Comparison of ENCODE assay signal across 16 mouse cellular contexts in the genomic region with DNA sequence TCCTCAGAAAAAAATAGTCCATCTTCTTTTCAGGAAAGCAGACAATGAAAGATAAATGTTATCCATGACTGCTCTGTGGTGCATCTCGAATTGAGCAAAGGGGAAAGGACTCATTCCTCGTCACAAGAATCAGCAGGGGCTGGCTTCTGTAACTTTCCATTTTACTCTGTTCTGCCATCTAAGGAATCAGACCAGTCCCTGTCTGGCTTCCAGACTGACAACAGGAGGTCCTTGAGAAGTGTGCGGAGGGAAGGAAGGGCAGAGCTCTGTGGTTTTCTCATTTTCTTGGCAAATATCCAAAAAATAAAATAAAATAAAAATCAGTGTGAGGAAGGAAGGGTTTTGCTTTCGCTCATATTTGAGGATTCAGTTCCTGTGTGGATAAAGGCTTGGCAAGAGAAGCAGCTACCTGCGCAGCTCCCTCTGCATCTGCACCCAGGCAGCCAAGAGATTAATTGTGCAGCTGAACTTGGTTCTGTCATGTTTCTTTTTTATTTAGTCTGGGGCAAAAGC.
DNase-seq lines count a peak whose midpoint lies in the region; ATAC-seq and TF ChIP-seq lines count a peak whose summit lies in the region.
"Had no signal": no experiment of that assay in that cellular context is flagged by ENCODE, and none has a peak within 500 bp of the region (broad histone marks: within the 10 kb centered on the region; RNA-seq: fewer than 3 reads in every experiment).

No protein-coding gene starts in this region.

- H3K4me3 ChIP-seq in kidney, adult 2 months (ENCODE audit: insufficient read depth, low read depth, low read length) = no peak overlapping the region
- no peak overlapping the region for H3K4me3 ChIP-seq in stomach, postnatal 0 days (ENCODE audit: low read depth, low read length)
- H3K4me3 ChIP-seq: forebrain, embryonic 12.5 days; heart, adult 2 months; limb, embryonic 15.5 days; liver, embryonic 15.5 days; midbrain, embryonic 13.5 days had no signal

- no peak for TF ChIP-seq POLR2A in kidney, adult 2 months (IDR thresholded peaks at IDR 0.05; ENCODE audit: low read depth, low read length)

- H3K9ac ChIP-seq in stomach, postnatal 0 days (ENCODE audit: low read length) = no peak overlapping the region
- H3K9ac ChIP-seq: forebrain, embryonic 12.5 days; limb, embryonic 15.5 days; liver, embryonic 15.5 days; midbrain, embryonic 13.5 days had no signal

- no peak for ATAC-seq in stomach, postnatal 0 days (ENCODE audit: low FRiP score, low TSS enrichment)
- ATAC-seq: lung, postnatal 0 days; midbrain, embryonic 13.5 days had no signal

- TF ChIP-seq EP300 in stomach, postnatal 0 days (optimal IDR thresholded peaks at IDR 0.05) = no peak

- peak; percentile 14 for DNase-seq in kidney, adult 2 months
- DNase-seq in kidney, adult 11 months = no peak
- peak; percentile 94 for DNase-seq in brain, adult 2 months (ENCODE audit: low read depth, low spot score)
- DNase-seq in cerebellum, adult 11-12 months = peak; percentile 85
- peak; percentile 77 to 87 for DNase-seq in cerebellum, postnatal 14 days
- no peak for DNase-seq in left cerebral cortex, postnatal 10 days (ENCODE audit: extremely low spot score in 1 of 2, low spot score in 2 of 2)
- no peak for DNase-seq in stomach, postnatal 0 days (ENCODE audit: low spot score)
- DNase-seq: adrenal gland, adult 2 months; gastrocnemius, postnatal 10 days; heart, adult 2 months; heart, postnatal 36 days had no signal

- H3K4me1 ChIP-seq in kidney, adult 2 months (ENCODE audit: control insufficient read depth, insufficient read depth, low read length) = no peaks in the 10 kb centered on the region
- no peaks in the 10 kb centered on the region for H3K4me1 ChIP-seq in stomach, postnatal 0 days (replicated peaks; ENCODE audit: control insufficient read depth, insufficient read depth)
- H3K4me1 ChIP-seq: forebrain, embryonic 12.5 days; limb, embryonic 15.5 days; liver, embryonic 15.5 days; midbrain, embryonic 13.5 days had no signal

- H3K27ac ChIP-seq in kidney, adult 2 months (ENCODE audit: insufficient read depth, low read depth, low read length) = no peak overlapping the region
- H3K27ac ChIP-seq in stomach, postnatal 0 days (replicated peaks) = no peak overlapping the region
- H3K27ac ChIP-seq: forebrain, embryonic 12.5 days; heart, adult 2 months; limb, embryonic 15.5 days; liver, embryonic 15.5 days; midbrain, embryonic 13.5 days had no signal

- H3K27me3 ChIP-seq in kidney, adult 2 months (replicated peaks; ENCODE audit: control insufficient read depth, insufficient read depth, low read length) = no peaks in the 10 kb centered on the region; the same call in 1 of the 2 replicates
- H3K27me3 ChIP-seq in stomach, postnatal 0 days (ENCODE audit: control insufficient read depth, insufficient read depth, low read length) = no peaks in the 10 kb centered on the region
- H3K27me3 ChIP-seq: forebrain, embryonic 12.5 days; limb, embryonic 15.5 days; liver, embryonic 15.5 days; midbrain, embryonic 13.5 days had no signal

- no peaks in the 10 kb centered on the region for H3K36me3 ChIP-seq in kidney, adult 2 months (ENCODE audit: control insufficient read depth, insufficient read depth, low read length)
- no peaks in the 10 kb centered on the region for H3K36me3 ChIP-seq in stomach, postnatal 0 days (ENCODE audit: control insufficient read depth, insufficient read depth, low read length)
- H3K36me3 ChIP-seq: forebrain, embryonic 12.5 days; limb, embryonic 15.5 days; liver, embryonic 15.5 days; midbrain, embryonic 13.5 days had no signal

- 56% methylated on average over 5 of the region's 5 CpGs for WGBS in kidney, adult 2 months
- WGBS in stomach, postnatal 0 days = 55% methylated on average over 5 of the region's 5 CpGs

- TF ChIP-seq CTCF in kidney, adult 2 months (conservative IDR thresholded peaks at IDR 0.05; ENCODE audit: insufficient read depth, insufficient read length, low read depth, low read length) = no peak
- TF ChIP-seq CTCF in stomach, postnatal 0 days (IDR thresholded peaks at IDR 0.05; ENCODE audit: low read depth) = no peak

- intact Hi-C loops in left cerebral cortex, postnatal 10 days (cut with DNase I) = no loop called here

- H3K9me3 ChIP-seq in stomach, postnatal 0 days (ENCODE audit: control insufficient read depth, low read length) = no peaks in the 10 kb centered on the region
- H3K9me3 ChIP-seq: forebrain, embryonic 12.5 days; limb, embryonic 15.5 days; liver, embryonic 15.5 days; midbrain, embryonic 13.5 days had no signal

- no peak overlapping the region for H3K4me2 ChIP-seq in stomach, postnatal 0 days (replicated peaks; ENCODE audit: low read depth)
- H3K4me2 ChIP-seq: forebrain, embryonic 12.5 days; limb, embryonic 15.5 days; liver, embryonic 15.5 days; midbrain, embryonic 13.5 days had no signal

Comparison
In these comparisons a context has a peak if more than half of its experiments do, and no peak if none do; other contexts are left out.
1. DNase-seq: peak in kidney, adult 2 months (single experiment), brain, adult 2 months (single experiment), cerebellum, adult 11-12 months (single experiment) and cerebellum, postnatal 14 days (2 of 2); none in kidney, adult 11 months (single experiment), left cerebral cortex, postnatal 10 days (0 of 2) and stomach, postnatal 0 days (single experiment).